Mouse (Mus musculus) myocyte (in vitro differentiated cells): Measurements from ENCODE around the gene Gpsm1. TPM values are rescaled to one million over a fixed set of nuclear protein-coding genes. Genes with fewer than 3 reads are reported as not detected.

ENCODE experiments used
- H3K27me3 ChIP-seq: one replicate; pipeline ENCODE4 v1.6.1; 2011; ENCODE audit not compliant: control insufficient read depth, insufficient read depth, insufficient read length
- H3K36me3 ChIP-seq: one replicate; pipeline ENCODE4 v1.6.1; 2011; ENCODE audit not compliant: control insufficient read depth, insufficient read depth
- H3K4me2 ChIP-seq: one replicate; pipeline ENCODE4 v1.6.1; 2011; ENCODE audit warnings: low read depth, control low read depth
- H3K4me3 ChIP-seq: one replicate; pipeline ENCODE4 v1.5.1; 2011; ENCODE audit warnings: mild to moderate bottlenecking, control low read depth, moderate library complexity
- H3K79me2 ChIP-seq: one replicate; pipeline ENCODE4 v1.6.1; 2011; ENCODE audit not compliant: control insufficient read depth, insufficient read depth
- H3ac ChIP-seq: one replicate; pipeline ENCODE4 v1.6.1; 2011; ENCODE audit not compliant: control insufficient read depth, insufficient read length
- CEBPB ChIP-seq: IDR thresholded peaks from 2 replicates; pipeline ENCODE4 v1.6.1; 2011; ENCODE audit warnings: mild to moderate bottlenecking, moderate library complexity; ENCODE audit not compliant: poor library complexity, insufficient read depth, severe bottlenecking
- E2F4 ChIP-seq: IDR thresholded peaks from one replicate; pipeline ENCODE4 v1.6.1; 2011; ENCODE audit warnings: mild to moderate bottlenecking, control low read depth, moderate library complexity; ENCODE audit not compliant: insufficient read depth
- MAX ChIP-seq: IDR thresholded peaks from one replicate; pipeline ENCODE4 v1.6.1; 2011; ENCODE audit warnings: low read depth, mild to moderate bottlenecking, control low read depth
- MYOD1 ChIP-seq, 3 experiments: IDR thresholded peaks; one replicate each; pipeline ENCODE4 v1.6.1; 2011; ENCODE audit warnings: control low read depth in 2 of 3, low read depth in 2 of 3, mild to moderate bottlenecking in 2 of 3, moderate library complexity in 1 of 3; ENCODE audit not compliant: insufficient read length in 2 of 3, control insufficient read depth in 1 of 3
- MYOG ChIP-seq, 3 experiments: IDR thresholded peaks; one replicate each; pipeline ENCODE4 v1.6.1; 2011; ENCODE audit warnings: control low read depth in 2 of 3, low read depth in 2 of 3, mild to moderate bottlenecking in 2 of 3; ENCODE audit not compliant: insufficient read length in 2 of 3, control insufficient read depth in 1 of 3, insufficient read depth in 1 of 3
- POLR2A ChIP-seq: IDR thresholded peaks from one replicate; pipeline ENCODE4 v1.6.1; 2011; ENCODE audit warnings: low read depth, mild to moderate bottlenecking, control low read depth, moderate library complexity; ENCODE audit not compliant: insufficient read length
- POLR2AphosphoS2 ChIP-seq: IDR thresholded peaks from one replicate; pipeline ENCODE4 v1.6.1; 2011; ENCODE audit warnings: low read depth, control low read depth; ENCODE audit not compliant: insufficient read length
- REST ChIP-seq: IDR thresholded peaks from one replicate; pipeline ENCODE4 v1.6.1; 2011; ENCODE audit warnings: mild to moderate bottlenecking, control low read depth, moderate library complexity; ENCODE audit not compliant: insufficient read depth, insufficient read length
- SRF ChIP-seq: IDR thresholded peaks from one replicate; pipeline ENCODE4 v1.6.1; 2011; ENCODE audit warnings: low read depth; ENCODE audit not compliant: control insufficient read depth, insufficient read length
- TCF12 ChIP-seq: IDR thresholded peaks from one replicate; pipeline ENCODE4 v1.6.1; 2011; ENCODE audit warnings: mild to moderate bottlenecking, control low read depth; ENCODE audit not compliant: poor library complexity, insufficient read depth, severe bottlenecking
- TCF3 ChIP-seq: IDR thresholded peaks from one replicate; pipeline ENCODE4 v1.6.1; 2011; ENCODE audit warnings: low read depth, control low read depth; ENCODE audit not compliant: insufficient read length
- USF1 ChIP-seq: IDR thresholded peaks from one replicate; pipeline ENCODE4 v1.6.1; 2011; ENCODE audit warnings: low read depth, mild to moderate bottlenecking, control low read depth, moderate library complexity
- polyA plus RNA-seq: library from polyadenylated mRNA; unstranded; fragments of >200 nt; fragmentation: generic; extraction: Trizol; gene quantifications from one replicate; pipeline ENCODE4 v1.2.1, GENCODE M21; 2012; ENCODE audit warnings: missing spikeins

Gpsm1 gene
- polyA plus RNA-seq, 1 experiment = 11.7 TPM

DNA sequence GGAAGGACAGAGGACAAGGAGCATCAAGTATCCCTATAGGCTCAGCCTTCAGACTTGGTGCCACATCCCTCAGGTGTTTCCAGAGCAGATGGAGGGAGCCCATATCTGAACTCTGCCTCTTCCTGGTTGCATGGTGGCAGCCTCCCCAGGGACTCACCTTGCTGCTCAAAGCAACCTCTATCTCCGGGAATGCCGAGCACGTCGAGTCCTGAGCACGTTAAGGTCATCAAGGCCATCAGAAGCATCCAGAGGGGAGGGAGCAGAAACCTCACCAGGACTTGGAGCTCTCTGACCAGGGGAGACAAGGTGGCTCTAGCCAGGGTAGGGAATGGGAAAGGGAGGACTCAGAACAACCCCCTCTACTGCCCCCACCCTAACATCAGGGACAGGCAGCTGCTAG is 48.2 kb downstream of the Gpsm1 start:
- Histone ChIP-seq H3ac (no peak overlapping the region), H3K4me2 (no peak overlapping the region), H3K27me3 (no peaks in the 10 kb centered on the region), H3K4me3 (no peak overlapping the region), H3K36me3 (peaks cover 8% of the 10 kb centered on the region), H3K79me2 (no peaks in the 10 kb centered on the region)
- TF ChIP-seq TCF3 (no peak), POLR2AphosphoS2 (peak; percentile 34)

DNA sequence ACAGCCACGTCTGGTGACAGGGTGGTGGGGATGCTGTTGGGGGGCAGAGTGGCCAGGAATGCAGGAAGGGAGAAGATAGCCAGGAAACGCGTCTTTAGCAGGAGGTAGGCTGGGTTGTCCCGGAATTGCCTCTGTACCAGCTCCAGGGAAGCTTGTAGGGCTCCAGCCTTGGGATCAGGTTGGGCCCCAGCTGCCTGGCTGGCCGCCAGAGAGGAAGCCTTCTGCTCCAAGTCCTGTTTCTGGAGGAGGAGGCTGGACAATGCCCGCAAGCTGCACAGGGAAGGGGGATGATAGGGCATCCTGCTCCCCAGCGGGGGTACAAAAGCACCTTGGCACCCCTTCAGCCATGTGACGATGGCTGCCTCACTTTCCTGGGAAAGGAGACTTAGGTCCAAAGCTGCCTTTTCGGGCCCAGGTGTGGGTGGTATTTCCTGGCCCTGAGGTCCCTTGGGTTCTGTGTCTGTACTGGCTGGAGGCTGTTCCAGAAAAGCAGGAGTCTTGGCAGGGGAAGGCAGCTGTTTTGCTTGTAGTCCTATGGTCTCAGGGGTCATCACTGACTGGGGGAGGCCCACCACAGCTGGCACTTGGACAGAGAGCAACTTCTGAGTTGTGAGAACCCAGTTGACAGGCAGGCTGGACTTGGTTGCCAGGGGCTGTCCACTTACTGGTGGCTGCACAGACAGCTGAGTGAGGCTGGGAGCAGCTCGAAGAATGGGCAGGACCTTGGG is 49.6 kb downstream of the Gpsm1 start:
- H3K36me3 ChIP-seq = peaks cover 15% of the 10 kb centered on the region
- no peaks in the 10 kb centered on the region for H3K27me3 ChIP-seq
- no peak overlapping the region for H3ac ChIP-seq
- no peak overlapping the region for H3K4me2 ChIP-seq
- no peak for TF ChIP-seq REST
- peak; percentile 0 for TF ChIP-seq POLR2AphosphoS2
- no peak overlapping the region for H3K4me3 ChIP-seq
- H3K79me2 ChIP-seq = no peaks in the 10 kb centered on the region

DNA sequence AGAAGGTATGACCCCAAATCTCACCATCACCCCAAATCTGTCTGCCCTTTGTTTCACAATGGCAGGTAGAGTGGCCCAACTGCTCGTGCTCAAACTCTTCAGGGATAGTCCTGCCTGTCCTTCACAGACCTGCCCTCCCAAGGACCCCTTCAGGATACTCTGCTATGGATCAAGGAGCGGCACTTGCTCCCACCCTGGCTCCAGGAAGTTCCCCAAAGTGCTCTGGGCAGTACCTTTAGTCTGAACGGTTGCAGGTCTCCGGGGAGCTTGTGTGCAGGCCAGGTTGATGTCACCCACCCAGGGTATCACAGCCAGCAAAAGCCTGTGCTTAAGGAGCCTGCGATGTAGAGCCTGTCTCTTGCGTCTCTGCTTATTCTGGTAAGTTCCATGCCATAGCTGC is 52.6 kb downstream of the Gpsm1 start:
- Histone ChIP-seq H3K79me2 (no peaks in the 10 kb centered on the region), H3K4me2 (no peak overlapping the region), H3K4me3 (no peak overlapping the region), H3ac (no peak overlapping the region), H3K36me3 (peaks cover 31% of the 10 kb centered on the region), H3K27me3 (no peaks in the 10 kb centered on the region)
- TF ChIP-seq SRF = no peak
- TF ChIP-seq CEBPB = no peak
- no peak for TF ChIP-seq E2F4
- no peak for TF ChIP-seq REST
- TF ChIP-seq USF1 = no peak
- no peak for TF ChIP-seq TCF12
- no peak for TF ChIP-seq MYOD1 (IDR thresholded peaks at IDR 0.05; ENCODE audit: control insufficient read depth in 1 of 3, insufficient read length in 2 of 3, low read depth in 2 of 3)
- TF ChIP-seq POLR2AphosphoS2 = no peak
- TF ChIP-seq MAX = no peak
- TF ChIP-seq TCF3 = no peak
- no peak for TF ChIP-seq POLR2A
- TF ChIP-seq MYOG (IDR thresholded peaks at IDR 0.05; ENCODE audit: control insufficient read depth in 1 of 3, insufficient read depth in 1 of 3, insufficient read length in 2 of 3, low read depth in 2 of 3) = no peak

DNA sequence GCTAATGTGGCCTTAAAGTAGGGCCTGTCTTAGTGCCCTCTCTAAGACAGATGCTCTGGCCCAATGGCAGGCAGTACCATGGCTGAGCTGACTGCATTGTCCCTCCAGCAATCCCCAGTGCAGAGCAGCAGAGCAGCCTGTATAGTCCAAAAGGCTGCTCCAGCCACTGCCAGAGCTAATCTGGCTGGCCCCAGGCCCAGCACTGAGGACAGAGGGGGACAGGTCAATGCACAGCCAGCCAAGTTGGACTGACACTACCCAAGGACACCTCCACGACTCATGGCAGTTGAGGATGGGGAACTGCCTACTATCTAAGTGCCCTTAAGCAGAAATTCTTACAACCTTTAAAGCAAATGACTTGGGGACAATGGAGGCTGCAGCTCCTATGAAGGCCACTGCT is 53.3 kb downstream of the Gpsm1 start:
- peaks cover 34% of the 10 kb centered on the region for H3K36me3 ChIP-seq
- no peak overlapping the region for H3K4me2 ChIP-seq
- no peaks in the 10 kb centered on the region for H3K79me2 ChIP-seq
- no peak overlapping the region for H3ac ChIP-seq
- no peaks in the 10 kb centered on the region for H3K27me3 ChIP-seq
- no peak overlapping the region for H3K4me3 ChIP-seq
- TF ChIP-seq E2F4 = no peak
- TF ChIP-seq MAX = no peak
- no peak for TF ChIP-seq TCF12
- TF ChIP-seq SRF = no peak
- TF ChIP-seq MYOG (IDR thresholded peaks at IDR 0.05; ENCODE audit: control insufficient read depth in 1 of 3, insufficient read depth in 1 of 3, insufficient read length in 2 of 3, low read depth in 2 of 3) = no peak
- TF ChIP-seq MYOD1 (IDR thresholded peaks at IDR 0.05; ENCODE audit: control insufficient read depth in 1 of 3, insufficient read length in 2 of 3, low read depth in 2 of 3) = no peak
- TF ChIP-seq POLR2AphosphoS2 = no peak
- no peak for TF ChIP-seq TCF3
- no peak for TF ChIP-seq USF1

DNA sequence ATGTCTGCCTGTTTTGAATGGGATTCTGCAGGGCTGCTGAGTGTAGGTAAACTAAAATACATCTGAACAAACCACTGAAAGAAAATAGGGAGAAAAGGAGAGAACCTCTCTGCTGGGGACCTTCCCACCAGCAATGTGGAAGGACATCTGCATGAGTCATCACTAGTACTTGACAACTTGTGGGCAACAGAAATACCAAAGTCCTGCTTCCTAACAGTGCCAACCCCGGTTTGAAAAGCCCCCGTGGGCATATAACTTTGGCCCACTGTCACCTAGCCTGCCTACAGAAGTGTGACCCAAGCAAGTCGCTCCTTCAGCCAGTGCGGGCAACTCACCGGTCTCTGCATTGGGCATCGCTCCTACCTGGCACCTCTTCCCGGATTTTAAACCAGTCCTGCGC is 57.1 kb downstream of the Gpsm1 start:
- H3K36me3 ChIP-seq = peaks cover 46% of the 10 kb centered on the region
- H3K27me3 ChIP-seq = no peaks in the 10 kb centered on the region
- H3K4me3 ChIP-seq = no peak overlapping the region
- H3K4me2 ChIP-seq = no peak overlapping the region
- no peak overlapping the region for H3ac ChIP-seq
- no peaks in the 10 kb centered on the region for H3K79me2 ChIP-seq
- TF ChIP-seq MYOD1 (IDR thresholded peaks at IDR 0.05; ENCODE audit: control insufficient read depth in 1 of 3, insufficient read length in 2 of 3, low read depth in 2 of 3) (no peak), REST (no peak), USF1 (no peak), SRF (no peak), TCF12 (no peak), CEBPB (no peak), TCF3 (no peak), E2F4 (no peak), POLR2A (no peak), POLR2AphosphoS2 (no peak), MYOG (IDR thresholded peaks at IDR 0.05; ENCODE audit: control insufficient read depth in 1 of 3, insufficient read depth in 1 of 3, insufficient read length in 2 of 3, low read depth in 2 of 3) (no peak), MAX (no peak)
